Mouse (Mus musculus) forebrain, embryonic 11.5 days (tissue): Measurements from ENCODE around the gene Tspan32. TPM values are rescaled to one million over a fixed set of nuclear protein-coding genes. Genes with fewer than 3 reads are reported as not detected.

Source experiments
- ATAC-seq: fragments of 200-750 bp; cut with Nextera tagmentation; replicated peaks from 2 replicates; pipeline ENCODE4 v1.8.0; 2017; ENCODE audit warnings: moderate TSS enrichment; ENCODE audit not compliant: low FRiP score
- DNase-seq: peaks from one replicate; pipeline ENCODE4 v3.0.0-alpha.2; 2017; ENCODE audit warnings: low spot score
- H3K27ac ChIP-seq: fragments of 300-500 bp; sonication (generic); 2 replicates; pipeline ENCODE4 v1.5.1; 2014; ENCODE audit warnings: low read depth, low read length
- H3K27me3 ChIP-seq: fragments of 300-500 bp; sonication (generic); 2 replicates; pipeline ENCODE4 v1.6.1; 2014; ENCODE audit warnings: mild to moderate bottlenecking, low read length, mixed read lengths; ENCODE audit not compliant: control insufficient read depth, insufficient read depth
- H3K36me3 ChIP-seq: fragments of 300-500 bp; sonication (generic); 2 replicates; pipeline ENCODE4 v1.6.1; 2014; ENCODE audit warnings: mild to moderate bottlenecking, low read length, moderate library complexity, mixed read lengths; ENCODE audit not compliant: control insufficient read depth, insufficient read depth
- H3K4me1 ChIP-seq: fragments of 300-500 bp; sonication (generic); replicated peaks from 2 replicates; pipeline ENCODE4 v1.6.1; 2014; ENCODE audit warnings: low read length, mixed read lengths; ENCODE audit not compliant: control insufficient read depth, insufficient read depth
- H3K4me2 ChIP-seq: fragments of 300-500 bp; sonication (generic); 2 replicates; pipeline ENCODE4 v1.6.1; 2014; ENCODE audit warnings: low read depth, mild to moderate bottlenecking, low read length, moderate library complexity, mixed read lengths; ENCODE audit not compliant: severe bottlenecking
- H3K4me3 ChIP-seq: fragments of 300-500 bp; sonication (generic); 2 replicates; pipeline ENCODE4 v1.5.1; 2014; ENCODE audit warnings: low read depth, low read length
- H3K9ac ChIP-seq: fragments of 300-500 bp; sonication (generic); 2 replicates; pipeline ENCODE4 v1.6.1; 2014; ENCODE audit warnings: low read length
- H3K9me3 ChIP-seq: fragments of 300-500 bp; sonication (generic); 2 replicates; pipeline ENCODE4 v1.6.1; 2016; ENCODE audit warnings: low read length, mixed read lengths; ENCODE audit not compliant: control insufficient read depth
- WGBS: fragments of 180-500 bp; shearing (Covaris S2); extraction: QIAGEN DNeasy Blood & Tissue Kit; methylation state at CpG from one replicate; pipeline ENCODE4 v1.1.7; 2014; 5-methylcytosine and 5-hydroxymethylcytosine counted together
- polyA plus RNA-seq: library from polyadenylated mRNA; unstranded; fragments of >200 nt; fragmentation: Nextera tagmentation; extraction: Ambion mirVana; gene quantifications from 2 replicates; pipeline ENCODE4 v1.2.1, GENCODE M21; 2014

Tspan32 gene
- polyA plus RNA-seq, 1 experiment from 2014 or later: 5.3 TPM

GRCm38 (mm10) chr7:143021356-143022164, 16.7 kb downstream of the Tspan32 start:
- no peak overlapping the region for H3K4me2 ChIP-seq
- no peaks in the 10 kb centered on the region for H3K36me3 ChIP-seq
- H3K27ac ChIP-seq: no peak overlapping the region
- DNase-seq (no peak), ATAC-seq (no peak)
- no peaks in the 10 kb centered on the region for H3K4me1 ChIP-seq
- no peaks in the 10 kb centered on the region for H3K9me3 ChIP-seq
- H3K4me3 ChIP-seq: no peak overlapping the region
- 71% methylated on average over 5 of the region's 5 CpGs for WGBS
- H3K9ac ChIP-seq: no peak overlapping the region
- no peaks in the 10 kb centered on the region for H3K27me3 ChIP-seq

DNA sequence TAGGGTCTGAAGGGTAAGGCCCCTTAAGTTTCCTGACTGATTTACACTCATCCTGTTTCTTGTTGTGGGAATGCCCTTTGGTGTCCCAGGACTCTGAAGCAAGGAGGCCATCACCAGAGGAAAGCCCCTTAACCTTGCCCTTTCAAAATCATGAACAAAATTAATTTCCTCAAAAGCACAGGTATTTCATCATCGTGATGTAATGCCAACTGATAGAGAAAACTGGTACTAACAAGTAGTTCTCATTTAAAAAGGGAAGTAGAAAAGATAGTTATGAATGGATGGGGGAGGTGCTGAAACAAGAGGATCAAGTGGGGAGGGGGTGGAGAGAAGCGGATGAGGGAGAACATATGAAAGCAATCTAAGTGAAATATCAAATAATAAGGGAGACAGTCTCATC, 18.7 kb downstream of the Tspan32 start:
- H3K4me1 ChIP-seq: no peaks in the 10 kb centered on the region
- WGBS: 97% methylated on average over 2 of the region's 2 CpGs
- DNase-seq (no peak), ATAC-seq (no peak)
- no peaks in the 10 kb centered on the region for H3K9me3 ChIP-seq
- no peaks in the 10 kb centered on the region for H3K27me3 ChIP-seq
- H3K36me3 ChIP-seq: no peaks in the 10 kb centered on the region
- H3K4me2 ChIP-seq: no peak overlapping the region
- H3K4me3 ChIP-seq: no peak overlapping the region
- no peak overlapping the region for H3K9ac ChIP-seq
- H3K27ac ChIP-seq: no peak overlapping the region

- no peaks in the 10 kb centered on the region for H3K27me3 ChIP-seq
- DNase-seq: no peak
- no peaks in the 10 kb centered on the region for H3K36me3 ChIP-seq
- H3K9ac ChIP-seq: no peak overlapping the region
- no peak for ATAC-seq
- 91% methylated on average over 1 of the region's 1 CpGs for WGBS
- H3K9me3 ChIP-seq: no peaks in the 10 kb centered on the region
- H3K4me1 ChIP-seq: no peaks in the 10 kb centered on the region
- H3K4me3 ChIP-seq: no peak overlapping the region
- H3K27ac ChIP-seq: no peak overlapping the region
- H3K4me2 ChIP-seq: no peak overlapping the region
These were observed 19.4 kb downstream of the Tspan32 start for GRCm38 (mm10) chr7:143024293-143024692.

DNA sequence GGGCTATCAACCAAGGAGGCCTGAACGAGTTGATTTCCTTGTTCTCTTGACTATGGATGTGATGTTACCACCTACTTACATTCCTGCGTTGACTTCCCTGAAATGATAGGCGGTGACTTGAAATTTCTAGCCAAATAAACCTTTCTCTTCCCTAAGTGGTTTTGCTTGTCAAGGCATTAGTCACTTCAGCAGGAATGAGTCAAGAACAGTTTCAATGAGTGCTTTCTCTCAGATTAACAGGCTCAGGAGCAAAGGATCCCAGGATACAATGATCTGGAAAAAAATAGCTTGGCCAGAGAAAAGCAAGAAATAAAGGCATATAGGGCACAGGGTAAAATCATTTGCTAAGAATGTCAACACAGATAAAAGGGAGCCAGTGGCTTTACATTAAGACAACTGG, 20.6 kb downstream of the Tspan32 start:
- no peak overlapping the region for H3K9ac ChIP-seq
- no peaks in the 10 kb centered on the region for H3K27me3 ChIP-seq
- no peak overlapping the region for H3K4me2 ChIP-seq
- no peak overlapping the region for H3K4me3 ChIP-seq
- no peak overlapping the region for H3K27ac ChIP-seq
- DNase-seq (no peak), ATAC-seq (no peak)
- no peaks in the 10 kb centered on the region for H3K9me3 ChIP-seq
- no peaks in the 10 kb centered on the region for H3K4me1 ChIP-seq
- WGBS: 92% methylated on average over 3 of the region's 3 CpGs
- H3K36me3 ChIP-seq: no peaks in the 10 kb centered on the region

DNA sequence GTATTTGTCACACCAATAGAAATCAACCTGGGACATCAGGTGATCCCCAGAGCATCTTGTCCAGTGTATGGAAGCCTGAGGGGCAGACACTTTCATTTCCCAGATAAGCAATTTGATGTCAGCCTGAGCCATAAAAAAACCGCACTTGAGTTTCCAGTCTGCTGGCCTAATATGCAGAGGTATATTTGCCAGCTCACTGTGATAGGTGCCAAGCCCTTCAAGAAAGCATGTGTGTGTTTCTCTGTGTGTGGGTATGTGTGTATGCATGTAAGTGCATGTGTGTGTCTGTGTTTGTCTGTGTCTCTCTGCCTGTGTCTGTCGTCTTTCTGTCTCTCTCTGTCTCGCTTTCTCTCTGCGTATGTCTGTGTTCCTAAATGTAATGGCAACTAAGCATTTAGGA, 22.4 kb downstream of the Tspan32 start:
- DNase-seq (no peak), ATAC-seq (no peak)
- no peaks in the 10 kb centered on the region for H3K27me3 ChIP-seq
- H3K27ac ChIP-seq: no peak overlapping the region
- no peaks in the 10 kb centered on the region for H3K9me3 ChIP-seq
- H3K9ac ChIP-seq: no peak overlapping the region
- no peaks in the 10 kb centered on the region for H3K4me1 ChIP-seq
- H3K36me3 ChIP-seq: no peaks in the 10 kb centered on the region
- no peak overlapping the region for H3K4me2 ChIP-seq
- 94% methylated on average over 4 of the region's 4 CpGs for WGBS
- H3K4me3 ChIP-seq: no peak overlapping the region

GRCm38 (mm10) chr7:143031816-143032215, 27.0 kb downstream of the Tspan32 start:
- 89% methylated on average over 1 of the region's 1 CpGs for WGBS
- H3K27ac ChIP-seq: no peak overlapping the region
- no peak for ATAC-seq

DNA sequence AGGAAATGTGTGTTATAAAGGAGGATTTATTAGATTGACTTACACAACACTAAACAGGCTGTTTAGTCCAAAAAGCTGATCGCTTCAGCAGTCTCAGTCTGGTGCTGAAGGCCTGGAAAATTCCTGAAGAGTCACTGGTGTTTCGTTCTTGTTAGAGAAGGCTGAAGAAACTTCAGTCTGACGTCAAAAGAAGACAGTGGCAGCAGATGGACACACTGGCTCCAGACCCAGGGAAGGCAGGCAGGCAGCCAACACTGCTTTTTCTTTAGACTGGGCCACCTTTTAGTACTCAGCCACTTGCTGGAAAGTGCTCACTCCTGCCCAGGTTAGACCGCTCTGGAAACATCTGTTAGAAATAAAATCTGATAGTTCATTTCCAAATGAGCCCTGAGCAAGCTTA, 28.7 kb downstream of the Tspan32 start:
- DNase-seq (no peak), ATAC-seq (no peak)
- no peak overlapping the region for H3K9ac ChIP-seq
- H3K9me3 ChIP-seq: no peaks in the 10 kb centered on the region
- H3K4me3 ChIP-seq: no peak overlapping the region
- H3K4me1 ChIP-seq: no peaks in the 10 kb centered on the region
- H3K4me2 ChIP-seq: no peak overlapping the region
- no peaks in the 10 kb centered on the region for H3K27me3 ChIP-seq
- no peaks in the 10 kb centered on the region for H3K36me3 ChIP-seq
- 91% methylated on average over 4 of the region's 4 CpGs for WGBS
- H3K27ac ChIP-seq: no peak overlapping the region

More at GRCm38 (mm10) chr7:143031816-143032215, 27.0 kb downstream of the Tspan32 start:
- Histone ChIP-seq H3K27me3 (no peaks in the 10 kb centered on the region), H3K36me3 (no peaks in the 10 kb centered on the region), H3K9ac (no peak overlapping the region), H3K4me2 (no peak overlapping the region), H3K4me1 (no peaks in the 10 kb centered on the region), H3K9me3 (no peaks in the 10 kb centered on the region), H3K4me3 (no peak overlapping the region)
- no peak for DNase-seq

DNA sequence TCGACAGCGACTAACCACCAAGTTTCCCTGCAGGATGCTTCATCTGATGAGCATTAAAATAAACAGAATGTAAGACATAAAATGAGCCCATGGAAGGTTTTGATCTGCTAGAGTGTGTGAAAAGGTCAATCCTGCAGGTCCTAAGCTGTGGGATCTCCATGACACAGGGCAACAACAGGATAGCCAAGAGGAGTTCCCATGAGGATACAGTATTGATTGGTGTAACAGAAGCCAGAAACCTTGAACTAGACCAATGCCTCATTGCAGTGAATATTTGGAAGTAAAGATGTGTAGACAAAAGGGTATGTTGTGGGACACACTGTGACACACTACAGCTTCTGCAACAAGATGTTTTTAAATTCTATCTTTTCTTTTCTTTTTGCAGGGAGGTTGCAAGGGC, 29.3 kb downstream of the Tspan32 start:
- Histone ChIP-seq H3K36me3 (no peaks in the 10 kb centered on the region), H3K4me3 (no peak overlapping the region), H3K9me3 (no peaks in the 10 kb centered on the region), H3K27ac (no peak overlapping the region), H3K4me2 (no peak overlapping the region), H3K27me3 (no peaks in the 10 kb centered on the region), H3K4me1 (no peaks in the 10 kb centered on the region), H3K9ac (no peak overlapping the region)
- DNase-seq (no peak), ATAC-seq (no peak)
- WGBS: 97% methylated on average over 2 of the region's 2 CpGs
